Mouse (Mus musculus) neutrophil, adult 5-6 weeks (primary cell): ENCODE results near the gene C9. TPM values are rescaled to one million over a fixed set of nuclear protein-coding genes. Genes with fewer than 3 reads are reported as not detected.
A peak's percentile ranks its signal among the peaks of the same experiment; 100 is the strongest.

Experiments used
- ATAC-seq: fragments of 151-379, 151-347 bp; 2 replicates; pipeline ENCODE4 v1.8.0; 2017; ENCODE audit warnings: mild to moderate bottlenecking, moderate TSS enrichment; ENCODE audit not compliant: insufficient number of reproducible peaks, poor library complexity, low FRiP score, severe bottlenecking; ENCODE audit errors: extremely low read depth
- total RNA-seq: library from RNA; stranded (forward); fragments of 200-1000 nt; gene quantifications from 2 replicates; pipeline ENCODE4 v1.2.3, GENCODE M21; 2017

Gene C9
- total RNA-seq, 1 experiment from 2014 or later: not detected

DNA sequence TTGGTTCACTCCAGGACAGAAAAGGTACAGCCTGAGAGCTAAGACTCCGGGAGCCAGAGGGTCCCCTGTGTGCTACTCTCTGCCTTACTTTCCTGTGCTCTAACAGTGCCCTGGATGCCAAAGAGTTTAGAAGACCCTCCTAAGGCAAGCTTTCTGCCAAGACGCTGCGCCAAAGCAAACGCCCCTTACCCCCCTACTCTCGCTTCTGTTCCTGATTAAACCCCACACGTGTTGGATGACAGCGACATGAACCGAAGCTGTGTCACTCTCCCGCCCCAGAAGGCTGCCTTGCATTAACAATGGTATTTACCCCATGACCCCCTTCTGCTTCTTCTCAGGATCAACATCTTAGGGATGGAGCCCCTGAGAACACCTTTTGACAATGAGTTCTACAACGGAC is 21.9 kb downstream of the C9 start:
- ATAC-seq: no peak

DNA sequence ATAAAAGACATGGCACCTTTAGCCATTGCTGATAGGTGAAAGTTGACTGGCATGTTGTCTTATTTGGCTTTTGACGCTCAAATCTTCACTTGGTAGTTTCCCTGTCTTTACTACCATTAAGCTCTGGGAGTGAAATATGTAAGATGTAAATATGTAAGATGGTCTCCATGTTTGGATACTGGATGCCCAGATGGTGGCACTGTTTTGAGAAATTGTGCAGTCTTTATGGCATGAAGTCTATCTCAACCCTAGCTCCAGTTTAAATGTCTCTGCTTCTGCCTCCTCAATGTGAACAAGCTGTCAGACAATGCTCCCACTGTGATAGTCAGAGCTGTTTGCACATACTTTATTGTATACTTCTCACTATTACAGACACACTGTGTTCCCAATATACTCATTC is 23.7 kb downstream of the C9 start:
- no peak for ATAC-seq

DNA sequence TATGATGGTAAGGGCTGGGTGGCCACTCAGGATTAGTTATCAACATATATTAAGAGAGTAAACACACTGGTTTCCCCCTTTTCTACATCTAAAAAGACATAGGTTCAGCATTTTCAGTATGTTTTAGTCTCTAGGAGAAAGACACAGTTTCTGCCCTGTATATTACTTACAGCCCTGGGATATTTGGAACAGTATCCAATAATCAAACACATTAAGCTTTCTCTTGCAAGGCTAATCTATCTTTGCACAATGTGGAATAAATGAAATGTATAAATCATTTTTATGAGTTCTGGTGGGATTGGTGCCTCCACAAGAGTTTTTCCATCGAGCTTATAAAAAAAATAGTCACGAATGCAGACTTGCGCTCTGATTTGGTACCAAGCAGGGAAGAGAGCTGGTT is 24.3 kb downstream of the C9 start:
- ATAC-seq: no peak

DNA sequence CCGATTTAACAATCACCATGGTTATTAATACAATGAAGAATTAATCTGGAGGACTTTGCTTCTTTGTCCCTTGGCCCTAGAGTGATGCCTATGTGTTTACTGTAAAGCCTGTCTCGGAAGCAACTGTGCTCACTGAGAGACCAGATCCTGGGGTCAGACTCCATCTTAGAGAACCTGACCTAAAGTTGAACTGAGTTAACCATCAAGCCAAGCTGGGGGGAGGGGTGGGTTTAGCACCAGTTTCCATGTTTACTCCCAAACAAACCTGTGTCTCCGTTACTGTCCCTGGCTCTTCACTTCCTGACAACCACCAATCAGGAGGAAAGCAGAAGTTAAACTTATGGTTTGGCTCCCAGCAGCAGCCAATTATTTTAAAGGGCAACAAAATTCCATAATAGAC is 38.4 kb downstream of the C9 start:
- no peak for ATAC-seq

DNA sequence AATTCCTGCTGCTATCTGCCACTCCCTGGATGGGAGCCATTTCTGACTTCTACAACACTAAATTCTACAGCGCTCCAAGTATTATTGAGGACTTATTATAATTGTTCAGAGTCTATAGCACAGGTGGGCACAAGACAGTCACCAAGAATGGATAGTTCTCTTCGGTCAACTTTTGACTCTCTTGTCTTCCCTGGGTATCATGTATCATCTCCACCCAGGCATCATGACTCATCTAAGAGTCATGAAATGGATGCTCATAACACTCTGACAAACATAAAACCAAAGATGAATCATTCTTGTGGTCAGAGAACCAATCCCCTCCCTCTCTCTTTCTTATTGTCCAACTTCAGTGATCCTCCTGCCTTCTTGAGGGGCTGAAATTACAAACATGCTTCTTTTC is 47.3 kb downstream of the C9 start:
- ATAC-seq: no peak

DNA sequence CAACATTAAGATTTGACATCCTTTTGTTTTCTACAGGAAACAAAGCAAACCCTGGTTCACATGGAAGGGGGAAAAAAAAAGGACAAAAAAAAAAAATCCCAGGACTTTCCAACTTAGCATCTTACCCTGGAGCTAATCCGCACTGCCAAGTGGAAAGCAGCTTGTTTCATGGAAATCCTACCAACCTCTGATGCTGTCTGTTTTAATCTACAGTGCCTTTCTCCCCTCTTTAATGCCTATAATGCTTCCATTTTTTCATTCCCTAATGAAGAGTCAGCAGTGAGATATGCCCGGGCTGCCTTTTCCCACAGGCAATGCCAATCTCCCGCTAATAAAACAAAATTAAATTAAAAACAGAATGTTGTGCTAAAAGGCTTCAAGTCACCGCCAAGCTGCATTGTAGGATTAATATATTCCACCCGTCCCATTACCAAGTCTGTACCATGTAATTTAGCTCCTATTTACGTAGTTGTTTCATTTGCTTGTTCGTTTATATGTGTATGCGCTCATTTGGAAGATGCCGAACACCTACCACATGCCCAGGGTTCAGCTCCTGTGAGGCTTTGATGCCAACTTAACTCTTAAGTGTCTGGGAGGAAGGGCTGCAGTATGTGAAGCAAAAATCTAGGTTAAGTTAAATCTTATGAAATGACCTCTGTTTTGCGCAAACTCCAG is 53.4 kb downstream of the C9 start:
- ATAC-seq: no peak

DNA sequence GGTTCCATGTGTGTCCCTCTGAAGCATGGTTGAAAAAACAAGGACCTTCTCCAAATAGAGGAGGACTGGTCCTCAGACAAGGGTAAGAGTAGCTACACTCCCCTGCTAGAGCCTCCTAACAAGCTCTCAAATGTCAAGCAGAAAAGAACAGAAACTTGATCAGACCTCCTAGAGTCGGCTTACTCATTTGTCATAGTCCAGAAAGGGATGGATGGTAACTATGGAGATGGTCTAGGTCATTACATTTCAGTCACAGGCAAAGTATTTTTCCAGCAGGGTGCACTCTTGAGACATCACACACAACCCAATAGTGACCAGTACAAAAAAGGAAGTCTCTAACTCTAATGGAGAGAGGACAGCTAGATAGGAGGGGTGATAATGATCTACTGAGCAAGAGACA is 55.7 kb downstream of the C9 start:
- ATAC-seq: peak; percentile 77

DNA sequence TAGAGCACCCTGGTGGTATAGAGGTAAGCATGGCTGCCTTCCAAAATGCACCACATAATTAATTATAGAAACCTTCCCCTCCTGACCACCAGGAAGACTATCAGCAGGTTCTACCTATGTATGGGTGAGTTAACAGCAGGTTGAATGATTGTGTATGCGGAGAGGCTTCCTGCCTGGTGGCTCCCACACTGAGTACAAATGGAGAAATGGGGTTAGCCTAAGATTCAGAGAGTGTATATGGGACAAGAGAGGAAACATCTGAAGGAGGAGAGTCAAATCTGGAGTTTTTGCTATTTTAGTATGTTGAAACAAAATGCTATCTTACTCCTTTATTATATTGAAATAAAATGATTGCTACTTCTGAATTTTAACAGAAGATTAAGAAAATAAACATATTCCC is 72.4 kb downstream of the C9 start:
- ATAC-seq: no peak

DNA sequence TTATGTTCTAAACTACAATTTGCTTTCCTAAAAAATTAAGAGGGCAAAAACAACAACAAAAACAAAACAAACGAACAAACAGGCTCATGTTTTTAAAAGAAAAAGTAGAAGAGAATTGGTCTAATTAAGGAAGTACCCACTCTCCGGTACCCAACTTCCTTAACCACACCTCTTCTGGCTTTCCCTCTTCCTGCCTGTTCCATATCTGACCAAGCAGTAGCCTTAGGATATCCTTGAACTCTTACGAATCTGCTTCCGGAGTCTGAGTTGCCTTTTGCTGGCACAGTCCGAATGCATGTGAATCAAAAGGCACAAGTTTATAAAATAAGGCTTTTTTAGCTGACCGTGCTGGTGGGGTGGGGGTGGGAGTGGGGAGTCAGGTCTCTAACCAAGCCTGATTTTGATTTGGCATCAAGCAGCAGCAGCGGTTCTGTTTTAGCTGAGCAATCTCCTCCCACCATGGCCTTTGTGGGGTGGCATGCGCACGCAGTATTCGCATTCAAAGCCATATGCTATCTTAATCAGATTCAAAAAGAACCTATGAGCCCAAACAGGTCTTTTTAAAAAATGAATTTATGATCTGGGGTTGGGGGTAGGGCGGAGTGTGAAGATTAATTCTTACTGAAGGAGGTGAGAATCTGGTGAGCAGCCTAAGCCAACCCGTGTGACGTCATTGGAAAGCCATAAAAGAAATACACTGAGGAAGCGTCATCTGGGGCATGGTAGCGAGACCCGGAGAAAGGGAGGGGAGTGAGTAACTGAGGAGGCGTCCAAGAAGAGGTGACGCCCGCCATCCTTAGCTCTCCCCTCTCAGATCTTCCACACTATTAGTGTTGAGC is 74.5 kb downstream of the C9 start:
- ATAC-seq: no peak

DNA sequence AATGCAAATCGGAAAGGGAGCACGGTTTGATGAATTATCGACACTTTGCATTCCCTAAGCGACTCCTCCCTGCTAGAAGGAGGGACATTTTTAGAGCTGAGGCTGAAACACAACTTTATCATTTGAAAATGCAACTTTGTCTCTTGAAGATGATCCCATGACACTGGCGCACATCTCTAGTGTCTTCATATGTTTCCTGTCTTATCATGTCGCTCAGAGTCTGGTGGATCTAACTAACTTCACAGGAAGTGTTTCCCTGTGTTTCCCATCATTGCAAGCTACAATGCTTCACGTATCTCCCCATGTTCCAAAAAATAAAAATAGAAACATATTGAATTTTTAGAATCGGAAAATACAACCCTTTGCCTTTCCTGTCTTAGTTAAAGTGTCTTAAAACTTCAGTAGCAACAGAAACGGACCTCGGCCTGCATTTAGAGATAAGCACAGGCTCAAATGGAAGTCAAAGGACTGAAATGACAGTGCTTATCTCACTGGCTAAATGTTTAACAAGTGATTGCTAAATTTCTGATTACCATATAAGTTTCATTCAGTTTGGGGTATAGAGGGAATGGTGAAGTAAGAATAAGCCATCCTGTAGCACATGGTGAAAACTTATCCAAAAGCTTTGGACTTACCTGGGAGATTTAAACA is 75.5 kb downstream of the C9 start:
- no peak for ATAC-seq

DNA sequence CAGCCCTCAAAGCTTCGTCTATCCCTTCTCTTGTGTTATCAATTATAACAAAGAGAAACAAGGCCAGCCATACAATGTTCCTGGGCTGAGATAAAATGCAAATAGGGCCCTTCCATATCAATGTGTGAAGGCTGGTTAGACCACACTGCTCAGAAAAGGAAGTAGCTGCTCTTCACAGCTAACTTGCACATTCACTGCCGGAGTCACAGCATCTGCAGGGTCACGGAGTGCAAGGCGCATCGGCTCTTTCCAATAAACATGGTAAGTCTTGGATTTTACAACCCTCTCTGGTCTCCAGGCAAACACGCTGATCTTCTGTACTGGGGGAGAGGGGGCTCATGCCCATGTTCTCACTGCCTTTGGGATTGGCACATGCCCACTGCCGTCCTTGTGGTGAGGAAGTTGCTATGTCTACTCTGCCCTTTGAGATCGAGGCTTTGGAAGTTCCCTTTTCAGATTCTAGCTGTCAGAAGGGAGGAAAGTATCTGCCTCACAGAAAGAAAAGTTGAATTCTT is 77.6 kb downstream of the C9 start, which contains the start of gene Fyb:
TSS of gene Fyb (plus strand) at position 201 of the 515 bp plus-strand sequence.
- peak; percentile 67 for ATAC-seq

DNA sequence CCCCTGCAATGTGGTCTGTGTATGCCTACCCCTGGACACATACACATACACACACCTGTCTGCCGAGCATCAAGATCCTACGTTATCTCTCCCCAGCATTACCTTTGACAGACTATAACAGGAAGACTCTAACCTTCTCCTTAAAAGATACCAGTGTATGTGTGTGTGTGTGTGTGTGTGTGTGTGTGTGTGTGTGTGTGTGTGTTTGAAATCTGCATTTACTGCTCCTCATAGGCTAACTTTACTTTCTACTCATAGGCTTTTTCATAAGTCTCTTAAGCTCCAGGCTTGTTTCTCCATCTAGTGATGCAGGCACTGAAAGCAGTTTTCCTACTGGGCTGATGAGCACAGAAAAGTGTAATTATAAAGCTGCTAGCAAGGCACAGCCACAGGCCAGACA is 79.7 kb downstream of the C9 start:
- no peak for ATAC-seq

DNA sequence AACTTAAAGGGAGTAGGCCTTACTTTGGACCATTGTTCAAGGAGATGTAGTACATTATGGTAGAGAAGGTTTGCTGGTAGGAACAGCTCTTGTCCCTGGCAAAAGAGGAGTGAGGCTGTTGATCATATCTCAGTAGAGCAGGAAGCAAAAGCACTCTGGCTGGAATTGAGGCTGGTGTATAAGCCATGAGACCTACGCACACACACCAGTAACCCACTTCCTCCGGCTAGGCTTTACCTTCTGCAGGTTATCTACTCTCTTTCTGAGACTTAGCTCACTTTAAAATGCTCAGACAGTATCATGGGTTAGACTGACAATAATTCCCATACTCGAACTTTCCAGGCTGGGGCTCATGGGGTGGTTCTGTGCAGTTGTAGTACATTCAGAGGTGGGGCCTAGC is 80.3 kb downstream of the C9 start:
- no peak for ATAC-seq

DNA sequence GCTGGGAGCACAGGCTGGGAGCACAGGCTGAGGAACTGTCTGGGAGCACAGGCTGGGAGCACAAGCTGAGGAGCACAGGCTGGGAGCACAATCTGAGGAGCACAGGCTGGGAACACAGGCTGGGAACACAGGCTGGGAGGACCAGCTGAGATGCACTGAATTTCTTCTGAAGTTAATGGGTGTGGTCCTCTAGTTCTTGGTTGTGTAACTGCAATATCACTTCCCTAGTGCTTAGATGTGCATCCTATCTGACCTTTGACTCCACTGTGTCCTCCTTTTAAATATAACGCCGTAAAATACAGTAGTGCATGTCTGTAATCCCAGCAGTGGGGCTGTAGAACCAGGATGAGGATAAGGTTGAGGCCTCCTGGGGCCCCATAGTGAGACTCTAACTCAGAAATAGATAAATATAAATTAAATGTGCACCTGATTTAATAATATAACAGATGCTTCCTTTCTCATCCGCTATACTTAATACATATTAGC is 88.8 kb downstream of the C9 start:
- no peak for ATAC-seq

DNA sequence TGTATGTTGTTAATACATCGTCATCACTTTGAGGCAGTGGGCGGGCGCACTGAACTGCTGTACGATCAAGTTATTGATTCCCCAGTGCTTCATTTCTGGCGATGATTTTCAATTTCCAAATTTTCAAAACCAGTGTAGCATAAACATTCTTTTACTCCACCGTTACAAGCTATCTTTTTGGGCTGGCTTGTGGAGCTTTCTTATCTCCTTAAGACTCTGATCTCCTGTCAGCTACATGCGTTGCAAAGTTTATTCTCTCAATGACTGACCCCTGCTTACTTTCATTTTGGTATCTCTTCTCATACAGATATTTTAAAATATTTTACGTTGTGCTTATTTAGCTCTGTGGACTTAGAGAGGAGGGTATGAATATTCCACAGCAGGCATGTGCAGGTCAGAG is 89.5 kb downstream of the C9 start:
- no peak for ATAC-seq

DNA sequence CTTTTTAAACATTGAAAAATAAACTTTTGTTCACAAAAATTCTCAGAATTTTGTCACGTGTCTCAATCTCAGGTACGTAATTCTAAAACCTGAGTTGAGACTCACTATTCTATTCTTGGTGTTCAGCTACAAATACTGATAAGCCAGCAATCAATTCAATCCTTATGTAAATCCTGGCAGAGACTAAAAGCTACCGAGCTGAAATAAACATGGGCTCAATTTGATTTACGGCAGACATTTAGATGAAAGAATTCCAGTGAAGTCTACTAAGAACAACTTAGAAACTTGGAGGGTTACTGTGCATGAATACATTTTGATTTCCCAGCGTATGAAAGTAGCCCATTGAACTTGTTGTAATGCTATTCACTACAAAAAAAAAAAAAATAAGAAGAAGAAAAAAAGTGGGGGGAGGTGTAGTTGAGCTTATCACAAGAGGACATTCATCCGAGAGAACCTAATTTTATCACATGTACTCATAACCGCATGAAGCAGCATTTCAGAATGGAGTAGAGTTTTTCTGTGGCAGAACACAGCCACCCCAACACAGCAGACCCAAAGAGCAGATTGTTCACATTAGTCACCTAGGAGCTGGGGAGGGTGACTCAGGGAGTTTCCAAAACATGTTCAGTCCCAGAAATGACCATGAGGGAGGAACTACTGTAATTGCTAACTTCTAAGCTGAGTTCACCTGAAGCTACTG is 94.7 kb downstream of the C9 start:
- ATAC-seq: peak; percentile 41; the same call in 1 of the 2 replicates
